Mouse (Mus musculus) lung, embryonic 15.5 days (tissue): Measurements from ENCODE around the gene Man1a2. TPM values are rescaled to one million over a fixed set of nuclear protein-coding genes. Genes with fewer than 3 reads are reported as not detected.

Experiments
- ATAC-seq: fragments of 200-750 bp; cut with Nextera tagmentation; 2 replicates; pipeline ENCODE4 v1.8.0; 2017; ENCODE audit warnings: moderate number of reproducible peaks, borderline replicate concordance; ENCODE audit not compliant: low FRiP score, low TSS enrichment; ENCODE audit errors: extremely low read depth
- H3K27ac ChIP-seq: fragments of 300-500 bp; sonication (generic); 2 replicates; pipeline ENCODE4 v1.5.1; 2015; ENCODE audit warnings: moderate library complexity, mild to moderate bottlenecking, inconsistent platforms
- H3K27me3 ChIP-seq: fragments of 300-500 bp; sonication (generic); 2 replicates; pipeline ENCODE4 v1.6.1; 2015; ENCODE audit warnings: inconsistent platforms
- H3K36me3 ChIP-seq: fragments of 300-500 bp; sonication (generic); 2 replicates; pipeline ENCODE4 v1.6.1; 2015; ENCODE audit warnings: inconsistent platforms
- H3K4me1 ChIP-seq: fragments of 300-500 bp; sonication (generic); 2 replicates; pipeline ENCODE4 v1.6.1; 2015; ENCODE audit warnings: inconsistent platforms
- H3K4me2 ChIP-seq: fragments of 300-500 bp; sonication (generic); 2 replicates; pipeline ENCODE4 v1.6.1; 2015; ENCODE audit warnings: inconsistent platforms, mild to moderate bottlenecking, moderate library complexity
- H3K4me3 ChIP-seq: fragments of 300-500 bp; sonication (generic); 2 replicates; pipeline ENCODE4 v1.5.1; 2015; ENCODE audit warnings: mild to moderate bottlenecking, inconsistent platforms
- H3K9ac ChIP-seq: fragments of 300-500 bp; sonication (generic); 2 replicates; pipeline ENCODE4 v1.6.1; 2015; ENCODE audit warnings: inconsistent platforms
- H3K9me3 ChIP-seq: fragments of 300-500 bp; sonication (generic); 2 replicates; pipeline ENCODE4 v1.6.1; 2016; ENCODE audit warnings: inconsistent platforms
- WGBS: fragments of 180-500 bp; shearing (Covaris S2); methylation state at CpG from one replicate; pipeline ENCODE4 v1.1.7; 2015; 5-methylcytosine and 5-hydroxymethylcytosine counted together
- polyA plus RNA-seq: library from polyadenylated mRNA; unstranded; fragments of >200 nt; fragmentation: Nextera tagmentation; extraction: Ambion mirVana; gene quantifications from 2 replicates; pipeline ENCODE4 v1.2.1, GENCODE M21; 2015

Gene Man1a2
- 62.4 and 72.3 TPM in 2 replicates for polyA plus RNA-seq

DNA sequence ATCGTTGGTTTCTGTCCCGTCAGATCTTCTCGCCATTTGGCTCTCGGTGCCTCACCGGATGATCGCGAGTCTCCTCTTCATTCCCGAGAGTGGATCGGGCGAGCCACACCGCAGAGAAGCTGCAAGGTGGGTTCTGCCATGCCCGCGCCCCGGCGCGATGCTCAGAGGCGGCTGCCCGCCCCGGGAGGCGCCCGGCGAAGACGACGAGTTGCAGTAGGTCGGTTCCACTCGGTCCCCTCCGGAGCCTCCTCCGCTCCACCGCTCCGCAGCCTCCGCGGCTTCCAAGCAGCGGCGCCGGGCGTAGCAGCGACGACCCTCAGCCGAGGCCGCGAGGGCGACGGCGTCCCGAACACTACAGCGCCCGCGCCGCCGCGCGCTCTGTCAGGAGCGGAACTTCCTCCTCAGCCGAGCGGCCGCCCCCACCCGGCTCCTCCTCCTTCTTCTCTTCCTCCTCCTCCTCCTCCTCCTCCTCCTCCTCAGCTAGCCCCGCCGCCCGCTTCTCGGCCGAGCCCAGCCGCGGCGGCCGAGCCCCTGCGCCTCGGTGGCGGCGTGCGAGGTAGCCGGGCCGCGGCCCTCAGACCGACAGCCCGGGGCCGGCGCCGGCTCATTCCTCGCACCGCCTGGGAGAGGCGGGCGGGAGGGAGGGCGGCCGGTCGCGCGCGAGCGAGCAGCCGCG, at the start of gene Man1a2:
Man1a2 (minus strand) TSS at position 417 of the 676 bp plus-strand sequence.
- Histone ChIP-seq H3K27me3 (no peaks in the 10 kb centered on the region), H3K36me3 (no peaks in the 10 kb centered on the region), H3K9ac (peak within 1 kb of the TSS; percentile 89), H3K27ac (peak within 1 kb of the TSS; percentile 97), H3K4me1 (peaks cover 27% of the 10 kb centered on the region), H3K9me3 (no peaks in the 10 kb centered on the region), H3K4me3 (peak within 1 kb of the TSS; percentile 86), H3K4me2 (peak within 1 kb of the TSS; percentile 83)
- peak; percentile 90 for ATAC-seq
- under 1% methylated on average over 87 of the region's 92 CpGs for WGBS

DNA sequence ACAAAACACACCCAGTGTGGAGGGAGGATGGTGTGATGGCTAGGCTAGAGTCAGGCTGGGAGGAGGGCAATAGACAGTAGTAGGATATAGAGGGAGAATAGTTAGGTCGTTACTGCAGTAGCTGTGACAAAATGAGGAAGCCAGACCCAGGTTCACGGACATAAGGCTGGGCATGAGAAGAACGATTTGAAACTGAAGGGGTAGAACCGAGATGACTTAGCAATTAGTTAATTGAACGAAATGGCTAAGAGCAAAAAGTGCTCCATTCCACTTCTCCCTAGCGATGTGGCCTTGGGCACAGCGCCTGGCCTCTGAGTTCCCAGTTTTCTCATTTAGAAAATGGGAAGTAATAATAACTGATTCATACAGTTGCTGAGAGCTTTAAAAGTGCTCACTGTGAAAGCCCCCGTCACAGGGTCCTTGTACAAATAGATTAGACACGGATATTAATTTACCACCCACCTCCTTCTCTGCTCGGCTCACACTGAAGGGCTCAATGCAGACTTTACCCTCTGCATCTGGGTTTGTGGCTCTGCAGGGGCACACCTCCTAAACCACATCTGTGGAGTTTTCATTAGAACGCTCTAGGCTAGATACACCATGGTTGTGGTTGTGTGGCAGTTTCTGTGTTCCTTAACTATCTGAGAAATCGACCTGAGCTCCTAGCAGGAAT, 49.3 kb upstream of the Man1a2 start:
- H3K36me3 ChIP-seq = no peaks in the 10 kb centered on the region
- no peak for ATAC-seq
- no peak overlapping the region for H3K4me3 ChIP-seq
- H3K4me1 ChIP-seq = no peaks in the 10 kb centered on the region
- H3K9me3 ChIP-seq = no peaks in the 10 kb centered on the region
- H3K27me3 ChIP-seq = no peaks in the 10 kb centered on the region
- H3K9ac ChIP-seq = no peak overlapping the region
- no peak overlapping the region for H3K27ac ChIP-seq
- WGBS = 81% methylated on average over 12 of the region's 12 CpGs
- no peak overlapping the region for H3K4me2 ChIP-seq

DNA sequence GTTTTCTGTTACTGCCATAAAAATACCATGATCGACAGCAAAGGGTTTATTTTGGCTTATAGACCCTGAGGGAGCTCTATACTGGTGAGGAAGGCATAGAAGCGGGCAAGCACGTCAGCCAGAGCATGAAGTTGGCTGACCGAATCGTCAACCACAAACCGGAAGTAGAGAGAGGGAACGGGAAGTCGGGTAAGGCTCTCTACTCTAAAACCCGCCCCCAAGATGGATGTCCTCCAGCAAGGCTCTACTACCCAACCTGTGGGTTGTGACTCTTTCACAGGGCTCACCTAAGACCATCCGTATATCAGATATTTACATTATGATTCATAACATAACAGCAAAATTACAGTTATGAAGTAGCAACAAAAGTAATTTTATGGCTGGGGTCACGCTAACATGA, 46.6 kb upstream of the Man1a2 start:
- Histone ChIP-seq H3K27ac (no peak overlapping the region), H3K4me2 (no peak overlapping the region), H3K36me3 (no peaks in the 10 kb centered on the region), H3K4me1 (no peaks in the 10 kb centered on the region), H3K27me3 (no peaks in the 10 kb centered on the region), H3K9ac (no peak overlapping the region), H3K9me3 (no peaks in the 10 kb centered on the region), H3K4me3 (no peak overlapping the region)
- ATAC-seq = no peak
- 87% methylated on average over 11 of the region's 11 CpGs for WGBS

GRCm38 (mm10) chr3:100731347-100731746, 46.0 kb upstream of the Man1a2 start:
- WGBS = 83% methylated on average over 3 of the region's 3 CpGs
- Histone ChIP-seq H3K4me1 (no peaks in the 10 kb centered on the region), H3K9me3 (no peaks in the 10 kb centered on the region), H3K27me3 (no peaks in the 10 kb centered on the region), H3K4me3 (no peak overlapping the region), H3K27ac (no peak overlapping the region), H3K4me2 (no peak overlapping the region), H3K36me3 (no peaks in the 10 kb centered on the region), H3K9ac (no peak overlapping the region)
- no peak for ATAC-seq

- Histone ChIP-seq H3K9ac (no peak overlapping the region), H3K4me3 (no peak overlapping the region), H3K27me3 (no peaks in the 10 kb centered on the region), H3K4me2 (no peak overlapping the region), H3K27ac (no peak overlapping the region), H3K4me1 (no peaks in the 10 kb centered on the region), H3K9me3 (no peaks in the 10 kb centered on the region), H3K36me3 (no peaks in the 10 kb centered on the region)
- WGBS = 52% methylated on average over 4 of the region's 4 CpGs
- ATAC-seq = no peak
These were observed 42.9 kb upstream of the Man1a2 start for GRCm38 (mm10) chr3:100728008-100728712.

- H3K4me1 ChIP-seq = no peaks in the 10 kb centered on the region
- H3K36me3 ChIP-seq = no peaks in the 10 kb centered on the region
- ATAC-seq = no peak
- H3K27ac ChIP-seq = no peak overlapping the region
- H3K27me3 ChIP-seq = no peaks in the 10 kb centered on the region
- 69% methylated on average over 11 of the region's 11 CpGs for WGBS
- H3K9me3 ChIP-seq = no peaks in the 10 kb centered on the region
- no peak overlapping the region for H3K9ac ChIP-seq
- H3K4me2 ChIP-seq = no peak overlapping the region
- H3K4me3 ChIP-seq = no peak overlapping the region
These were observed 40.8 kb upstream of the Man1a2 start for GRCm38 (mm10) chr3:100725960-100726674.

GRCm38 (mm10) chr3:100720786-100721300, 35.5 kb upstream of the Man1a2 start:
- WGBS = 90% methylated on average over 5 of the region's 5 CpGs
- Histone ChIP-seq H3K27ac (no peak overlapping the region), H3K27me3 (no peaks in the 10 kb centered on the region), H3K4me2 (no peak overlapping the region), H3K4me3 (no peak overlapping the region), H3K4me1 (0 out of 2 replicates have a peak, but pooled peaks cover 4% of the 10 kb centered on the region), H3K36me3 (no peaks in the 10 kb centered on the region), H3K9me3 (no peaks in the 10 kb centered on the region), H3K9ac (no peak overlapping the region)
- no peak for ATAC-seq

DNA sequence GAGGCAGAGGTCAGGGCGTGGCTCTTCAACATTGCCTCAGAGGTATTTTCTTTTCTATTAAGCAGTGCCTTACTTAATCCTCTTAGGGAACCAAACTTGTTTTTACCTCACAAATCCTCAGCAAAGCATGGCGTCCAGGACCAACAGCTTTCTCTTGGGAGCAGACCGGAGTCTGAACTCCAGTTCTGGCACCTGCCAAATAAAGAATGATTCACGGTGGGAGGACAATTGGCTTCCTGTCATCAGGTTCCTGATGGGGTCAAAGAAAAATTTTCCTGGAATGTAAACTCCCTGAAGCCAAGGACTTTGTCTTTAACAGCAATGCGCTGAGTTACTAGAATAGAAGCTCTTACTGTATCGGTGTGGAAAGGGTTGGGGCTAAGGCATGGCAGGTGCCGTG, 30.9 kb upstream of the Man1a2 start:
- no peak for ATAC-seq
- Histone ChIP-seq H3K4me3 (no peak overlapping the region), H3K9ac (no peak overlapping the region), H3K36me3 (no peaks in the 10 kb centered on the region), H3K27ac (no peak overlapping the region), H3K4me1 (peaks cover 15% of the 10 kb centered on the region; the same call in 1 of the 2 replicates), H3K4me2 (no peak overlapping the region), H3K9me3 (no peaks in the 10 kb centered on the region), H3K27me3 (no peaks in the 10 kb centered on the region)
- 43% methylated on average over 7 of the region's 7 CpGs for WGBS

GRCm38 (mm10) chr3:100715367-100715766, 30.1 kb upstream of the Man1a2 start:
- Histone ChIP-seq H3K4me3 (no peak overlapping the region), H3K9ac (no peak overlapping the region), H3K4me1 (peaks cover 15% of the 10 kb centered on the region; the same call in 1 of the 2 replicates), H3K9me3 (no peaks in the 10 kb centered on the region), H3K4me2 (no peak overlapping the region), H3K27me3 (no peaks in the 10 kb centered on the region), H3K27ac (no peak overlapping the region), H3K36me3 (no peaks in the 10 kb centered on the region)
- WGBS = 64% methylated on average over 4 of the region's 4 CpGs
- ATAC-seq = no peak

DNA sequence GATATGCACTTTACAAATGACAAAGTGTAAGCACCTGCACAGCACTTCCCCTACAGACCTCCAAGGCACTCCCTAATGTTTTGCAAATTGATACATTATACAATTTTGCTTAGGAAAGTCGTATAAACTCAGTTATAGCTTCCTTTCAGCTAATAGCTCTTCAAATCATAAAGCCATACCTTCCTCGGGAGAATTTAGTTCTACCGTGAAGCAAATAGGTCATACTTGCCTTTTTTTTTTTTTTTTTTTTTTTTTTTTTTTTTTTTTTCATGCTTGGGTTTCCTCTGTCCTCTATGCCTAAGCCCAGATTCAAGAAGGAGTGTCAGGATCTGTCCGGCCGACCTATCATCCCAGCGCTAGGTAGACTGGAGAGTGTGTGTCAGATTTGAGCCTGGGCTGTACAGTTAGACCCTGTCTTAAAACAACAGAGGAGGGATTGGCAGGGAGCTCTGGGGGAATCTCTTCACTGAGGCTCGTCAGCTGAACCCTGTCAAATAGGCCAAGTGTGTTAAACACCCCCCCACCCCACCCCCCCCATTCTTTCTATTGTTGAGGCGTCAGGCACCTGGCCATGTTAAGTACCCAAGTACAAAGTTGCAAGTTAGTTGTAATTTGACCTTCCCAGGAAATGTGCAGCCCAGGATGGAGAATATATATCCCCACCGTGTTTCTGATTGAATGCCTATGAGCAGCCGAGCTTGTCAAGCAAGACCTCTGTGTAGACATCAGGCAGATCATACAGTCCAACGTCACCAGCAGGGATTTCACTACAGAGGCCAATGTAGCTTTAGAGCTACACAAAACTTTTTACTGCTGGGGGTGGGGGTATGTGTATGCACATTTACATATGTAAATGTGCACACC, 28.1 kb upstream of the Man1a2 start:
- 53% methylated on average over 11 of the region's 11 CpGs for WGBS
- Histone ChIP-seq H3K9ac (no peak overlapping the region), H3K9me3 (no peaks in the 10 kb centered on the region), H3K4me1 (peaks cover 15% of the 10 kb centered on the region; the same call in 1 of the 2 replicates), H3K36me3 (no peaks in the 10 kb centered on the region), H3K27me3 (no peaks in the 10 kb centered on the region), H3K4me2 (no peak overlapping the region), H3K4me3 (no peak overlapping the region), H3K27ac (no peak overlapping the region)
- no peak for ATAC-seq

- no peak overlapping the region for H3K4me2 ChIP-seq
- no peak for ATAC-seq
- no peaks in the 10 kb centered on the region for H3K9me3 ChIP-seq
- H3K27ac ChIP-seq = no peak overlapping the region
- H3K4me1 ChIP-seq = peaks cover 18% of the 10 kb centered on the region; the same call in 1 of the 2 replicates
- H3K27me3 ChIP-seq = no peaks in the 10 kb centered on the region
- no peak overlapping the region for H3K9ac ChIP-seq
- no peak overlapping the region for H3K4me3 ChIP-seq
- 22% methylated on average over 7 of the region's 7 CpGs for WGBS
- no peaks in the 10 kb centered on the region for H3K36me3 ChIP-seq
These were observed 26.8 kb upstream of the Man1a2 start for GRCm38 (mm10) chr3:100712140-100712539.
